Mouse (Mus musculus) Patski (cell line): ENCODE measurements around the gene Cmss1. TPM values are rescaled to one million over a fixed set of nuclear protein-coding genes. Genes with fewer than 3 reads are reported as not detected.

Source experiments
- ATAC-seq: fragments of 100-300 bp; one replicate; pipeline ENCODE4 v1.8.0; 2021
- CTCF ChIA-PET: fragments of 350-600 bp; sonication (Branson Sonifier 250); formaldehyde crosslinking; loops from one replicate; lab custom pipeline; 2022; ENCODE audit warnings: inconsistent platforms; lab: Charles Lee
- POLR2A ChIA-PET: fragments of 350-600 bp; sonication (Branson Sonifier 250); formaldehyde crosslinking; loops from one replicate; lab custom pipeline; 2022; ENCODE audit warnings: antibody characterized with exemption, inconsistent platforms; lab: Charles Lee
- DNase-seq: peaks from one replicate; pipeline ENCODE4 v3.0.0-alpha.2; 2011; ENCODE audit warnings: low read depth, low spot score
- H3K27me3 ChIP-seq: fragments of 371-371 bp; one replicate; pipeline ENCODE4 v1.5.1; 2021
- CTCF ChIP-seq: fragments of 100-300 bp; IDR thresholded peaks from one replicate; pipeline ENCODE4 v1.5.1; 2021
- in situ Hi-C: fragments of 300-500 bp; cut with MboI; formaldehyde crosslinking; loops from 3 replicates; pipeline ENCODE4 v1.11.1; 2018; ENCODE audit warnings: low pct_unique_long_range_greater_than_20kb, mixed read lengths
- polyA plus RNA-seq: library from polyadenylated mRNA; unstranded; gene quantifications from one replicate; pipeline ENCODE4 v1.2.3, GENCODE M21; 2021

Gene Cmss1
- polyA plus RNA-seq, 1 experiment from 2014 or later = 13.8 TPM

DNA sequence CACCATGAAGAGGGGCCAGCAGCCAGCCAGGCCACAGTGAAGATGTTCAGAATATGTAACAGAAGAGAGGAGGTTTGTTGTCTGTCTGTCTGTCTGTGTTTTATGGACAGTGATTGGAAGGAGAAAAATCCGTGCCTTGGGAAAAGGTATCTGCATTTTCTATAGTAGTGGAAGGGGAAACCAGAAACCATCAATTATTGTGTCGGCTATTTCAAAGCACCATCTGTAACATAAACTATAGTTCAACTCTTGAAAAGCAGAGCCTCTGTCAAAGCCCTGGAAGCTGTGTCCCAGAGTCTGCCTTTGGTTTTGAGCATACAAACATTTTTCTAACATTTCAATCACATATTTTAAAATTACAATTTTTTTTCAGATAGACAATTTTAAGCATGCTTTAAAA lies 55.8 kb downstream of the Cmss1 start:
- ATAC-seq (no peak), DNase-seq (no peak)
- POLR2A ChIA-PET = interaction anchor here (1.4 kb wide), 1 partner anchor 15 kb away, joined by 3 read pairs; no protein-coding TSS in a partner anchor
- no peak for TF ChIP-seq CTCF
- H3K27me3 ChIP-seq = no peaks in the 10 kb centered on the region
- in situ Hi-C loops = loop anchor here (25.0 kb wide), 1 partner anchor 139 kb away; no protein-coding TSS in a partner anchor
- CTCF ChIA-PET = no interaction called here

DNA sequence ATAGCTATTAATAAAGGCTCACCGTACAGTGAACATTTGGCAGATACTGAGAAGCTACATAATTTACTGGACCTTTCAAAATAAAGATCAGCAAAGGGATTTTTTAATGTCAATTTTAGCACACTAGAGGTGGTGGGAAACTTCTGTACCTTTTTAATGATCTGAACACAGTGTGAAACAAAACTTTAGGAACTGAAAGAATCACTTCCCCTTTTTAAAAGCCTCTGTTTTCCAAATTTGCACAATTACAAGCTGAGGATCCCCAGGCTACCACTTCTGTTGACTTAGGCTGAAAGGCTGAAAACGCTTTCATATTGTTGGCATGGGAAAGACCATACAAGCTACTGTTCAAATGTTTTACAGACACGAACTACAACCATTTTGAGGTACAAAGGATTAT lies 56.6 kb downstream of the Cmss1 start:
- no peak for DNase-seq
- in situ Hi-C loops = loop anchor here (25.0 kb wide), 1 partner anchor 138 kb away; no protein-coding TSS in a partner anchor
- ATAC-seq = no peak

DNA sequence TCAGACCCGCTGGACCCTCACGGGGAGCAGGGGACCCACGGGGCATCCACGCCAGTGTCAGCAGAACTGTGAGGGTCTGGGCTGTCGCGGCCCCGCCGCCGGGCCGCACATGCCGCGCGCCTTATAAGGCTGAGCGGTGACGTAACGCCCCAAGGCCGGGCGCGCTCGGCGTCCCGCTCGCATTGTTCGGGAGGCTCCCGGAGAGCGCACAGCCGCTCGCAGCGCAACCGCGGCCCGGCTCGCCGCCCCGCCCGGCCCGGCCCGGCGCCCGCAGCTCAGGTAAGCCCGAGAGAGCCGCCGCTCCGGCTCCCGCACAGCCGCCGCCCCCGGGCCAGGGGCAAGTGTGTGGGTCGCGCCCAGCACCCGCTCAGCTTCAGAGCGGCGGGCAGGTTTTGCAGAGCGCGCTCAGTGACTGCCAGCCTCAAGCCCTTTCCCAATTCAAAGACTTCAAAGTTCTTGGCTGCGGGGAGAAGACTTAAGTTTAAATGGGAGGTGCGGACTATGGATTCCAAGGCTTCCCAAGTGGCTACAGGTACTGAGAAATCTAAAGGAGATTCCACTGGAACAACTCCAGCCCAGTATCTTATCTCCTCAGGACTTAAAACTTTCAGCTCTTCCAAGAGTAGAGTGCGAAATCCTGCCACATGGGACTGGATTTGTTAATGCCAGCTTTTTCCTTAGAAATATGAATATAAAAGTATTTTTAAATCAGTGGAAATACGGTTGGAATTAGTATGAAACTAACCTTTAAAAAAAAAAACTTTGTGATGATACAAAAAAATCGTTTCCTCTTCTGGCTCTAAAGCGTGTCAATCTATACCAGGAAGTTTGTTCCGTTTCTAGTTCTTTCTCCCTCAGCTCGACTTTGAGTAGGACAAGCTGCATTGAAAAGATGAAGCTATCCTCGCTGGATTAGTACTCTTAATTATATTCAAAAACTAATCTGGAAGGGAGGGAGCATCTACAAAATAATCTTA lies 57.3 kb downstream of the Cmss1 start:
- TF ChIP-seq CTCF = no peak
- ChIA-PET CTCF (interaction anchor here (0.8 to 1.5 kb wide), 7 partner anchors 14 to 147 kb away, joined by 3 to 6 read pairs (median 3); no protein-coding TSS in a partner anchor), POLR2A (interaction anchor here (0.5 to 1.7 kb wide), 9 partner anchors 10 to 1252 kb away, joined by 3 to 8 read pairs (median 4); no protein-coding TSS in a partner anchor)
- ATAC-seq = peak; percentile 85
- DNase-seq = no peak
- H3K27me3 ChIP-seq = no peaks in the 10 kb centered on the region
- in situ Hi-C loops = loop anchor here (25.0 kb wide), 1 partner anchor 137 kb away; no protein-coding TSS in a partner anchor

More for the DNA sequence above, 56.6 kb downstream of the Cmss1 start:
- no peaks in the 10 kb centered on the region for H3K27me3 ChIP-seq
- CTCF ChIA-PET = interaction anchor here (0.8 to 1.5 kb wide), 7 partner anchors 15 to 148 kb away, joined by 3 to 6 read pairs (median 3); no protein-coding TSS in a partner anchor
- POLR2A ChIA-PET = interaction anchor here (0.5 to 1.7 kb wide), 5 partner anchors 16 to 1252 kb away, joined by 3 to 8 read pairs (median 4); no protein-coding TSS in a partner anchor
- no peak for TF ChIP-seq CTCF

DNA sequence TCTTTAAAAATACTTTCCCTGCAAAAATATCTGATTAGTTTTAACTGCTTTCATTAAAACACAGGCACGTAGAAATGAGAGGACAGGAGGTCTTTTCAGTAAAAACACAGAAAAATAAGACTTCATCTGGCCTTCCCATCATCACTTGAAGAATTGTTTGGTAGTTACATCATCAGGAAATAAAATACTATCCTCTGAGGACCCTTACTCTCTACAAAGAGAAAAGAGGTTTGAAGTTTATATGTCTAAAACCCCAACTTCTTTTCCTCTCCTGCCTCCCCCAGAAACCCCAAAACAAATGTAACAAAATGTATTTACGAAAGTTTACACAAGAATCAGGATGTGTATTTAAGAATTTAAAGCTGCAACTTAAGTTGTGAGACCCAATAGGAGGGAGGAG lies 58.1 kb downstream of the Cmss1 start:
- ChIA-PET CTCF (interaction anchor here (0.6 to 1.5 kb wide), 2 partner anchors 45 to 126 kb away, joined by 3 to 6 read pairs; no protein-coding TSS in a partner anchor), POLR2A (interaction anchor here (1.0 to 1.7 kb wide), 4 partner anchors 9 to 126 kb away, joined by 3 to 8 read pairs (median 4); no protein-coding TSS in a partner anchor)
- no peak for ATAC-seq
- TF ChIP-seq CTCF = no peak
- H3K27me3 ChIP-seq = no peaks in the 10 kb centered on the region
- DNase-seq = no peak
- in situ Hi-C loops = no loop called here

DNA sequence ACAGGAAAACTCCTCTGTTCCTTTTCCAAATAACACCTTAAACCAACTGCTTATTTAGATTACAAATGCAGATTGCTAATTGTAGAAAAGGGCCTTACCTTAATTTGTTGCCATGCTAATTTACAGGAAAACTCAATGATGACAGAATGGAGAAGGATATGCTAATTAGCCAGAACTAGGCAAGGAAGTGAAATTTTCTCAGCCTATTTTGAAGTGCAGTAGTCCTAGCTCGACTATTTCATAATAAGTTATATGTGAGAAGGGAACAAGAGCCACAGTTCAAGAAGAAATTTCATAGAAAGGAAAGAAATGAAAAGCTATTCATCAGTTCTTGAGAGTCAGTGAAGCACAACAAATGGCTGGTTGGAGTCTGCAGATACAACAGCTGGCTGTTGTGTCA lies 60.3 kb downstream of the Cmss1 start:
- in situ Hi-C loops = no loop called here
- H3K27me3 ChIP-seq = no peaks in the 10 kb centered on the region
- ATAC-seq (no peak), DNase-seq (no peak)
- no peak for TF ChIP-seq CTCF
- CTCF ChIA-PET = interaction anchor here (1.1 to 1.6 kb wide), 3 partner anchors 9 to 148 kb away, joined by 3 to 4 read pairs (median 3); no protein-coding TSS in a partner anchor
- POLR2A ChIA-PET = no interaction called here

DNA sequence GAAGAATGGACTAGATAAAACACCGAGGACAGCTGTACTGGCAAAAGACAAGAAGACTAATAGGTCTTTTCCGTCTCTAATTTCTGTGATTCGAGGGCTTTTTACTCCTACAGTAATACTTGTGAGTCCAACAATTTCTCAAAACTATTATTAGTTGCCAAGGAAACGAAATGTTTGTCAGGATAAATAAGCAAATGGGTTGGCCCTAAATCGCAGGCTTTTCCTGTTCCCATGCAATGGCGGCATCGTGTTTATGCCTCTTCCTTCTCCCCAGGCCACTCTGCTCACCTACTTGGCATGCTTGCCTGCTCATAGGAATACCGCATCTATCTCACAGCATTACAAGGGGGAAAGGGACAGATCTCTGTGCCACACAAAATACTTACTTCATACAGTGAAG lies 62.2 kb downstream of the Cmss1 start:
- CTCF ChIA-PET = no interaction called here
- DNase-seq (no peak), ATAC-seq (no peak)
- in situ Hi-C loops = no loop called here
- no peaks in the 10 kb centered on the region for H3K27me3 ChIP-seq
- no peak for TF ChIP-seq CTCF
- POLR2A ChIA-PET = no interaction called here

DNA sequence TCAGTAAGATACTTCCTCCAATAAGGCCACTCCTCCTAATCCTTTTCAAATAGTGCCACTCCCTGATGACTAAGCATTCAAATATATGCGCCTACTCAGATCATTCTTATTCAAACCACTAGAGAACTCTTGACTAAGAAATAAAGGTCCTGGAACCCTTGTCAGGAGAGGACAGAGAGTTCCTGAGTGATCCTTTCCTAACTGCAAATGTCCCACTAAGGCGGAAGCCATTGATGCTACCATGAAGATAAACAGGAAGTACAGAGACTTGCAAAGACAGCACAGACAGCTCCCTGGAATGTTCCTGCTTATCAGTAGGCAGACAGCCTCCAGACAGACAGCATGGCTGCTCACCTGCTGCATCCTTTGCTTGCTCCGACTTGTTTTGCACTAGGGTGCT lies 63.4 kb downstream of the Cmss1 start:
- in situ Hi-C loops = no loop called here
- DNase-seq (no peak), ATAC-seq (no peak)
- ChIA-PET POLR2A (no interaction called here), CTCF (no interaction called here)
- no peak for TF ChIP-seq CTCF
- no peaks in the 10 kb centered on the region for H3K27me3 ChIP-seq

DNA sequence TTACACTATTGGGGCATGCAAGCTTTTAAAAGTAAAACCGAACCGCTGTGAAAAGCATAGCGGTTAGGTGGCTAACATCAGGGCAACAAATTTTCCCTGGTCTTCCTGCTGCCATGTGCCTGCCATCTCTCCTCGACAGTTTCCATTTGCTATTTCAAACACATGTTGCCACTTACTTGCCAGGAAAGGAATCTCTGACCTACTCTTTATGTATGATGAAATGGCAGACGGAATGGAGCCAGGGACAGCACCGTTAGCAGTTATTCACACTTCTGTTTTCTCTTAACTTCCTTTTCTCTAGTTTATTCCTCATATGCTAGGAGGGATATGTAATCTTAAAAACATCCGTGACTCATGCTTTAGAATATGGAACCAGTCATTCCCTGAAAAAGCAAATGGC lies 70.2 kb downstream of the Cmss1 start:
- POLR2A ChIA-PET = no interaction called here
- CTCF ChIA-PET = interaction anchor here (0.9 to 1.4 kb wide), 2 partner anchors 10 to 114 kb away, joined by 3 read pairs; no protein-coding TSS in a partner anchor
- ATAC-seq = no peak
- in situ Hi-C loops = no loop called here
- no peaks in the 10 kb centered on the region for H3K27me3 ChIP-seq
- no peak for TF ChIP-seq CTCF
- no peak for DNase-seq

DNA sequence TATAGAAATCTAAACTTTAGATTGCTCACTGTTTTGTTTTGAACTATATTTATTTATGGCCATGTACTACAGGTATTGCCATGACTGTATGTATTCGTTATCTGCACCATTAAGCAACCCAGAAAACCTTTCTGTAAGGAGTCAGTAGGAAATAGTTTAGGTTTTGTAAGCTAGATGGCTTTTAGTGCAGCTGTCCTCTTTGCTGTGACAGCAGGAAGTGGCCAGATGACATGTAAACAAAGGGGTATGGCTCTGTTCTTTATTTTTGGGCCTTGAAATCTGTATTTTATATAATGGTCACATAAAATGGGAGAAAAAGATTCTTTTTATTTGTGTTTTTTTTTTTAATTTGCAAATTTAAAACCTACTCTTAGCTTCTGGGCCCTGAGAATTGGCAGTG lies 71.9 kb downstream of the Cmss1 start:
- POLR2A ChIA-PET = interaction anchor here (0.7 kb wide), 1 partner anchor 291 kb away, joined by 4 read pairs; no protein-coding TSS in a partner anchor
- no peak for ATAC-seq
- no peak for DNase-seq
- no peak for TF ChIP-seq CTCF
- CTCF ChIA-PET = interaction anchor here (1.1 to 1.6 kb wide), 2 partner anchors 9 to 15 kb away, joined by 3 to 4 read pairs; no protein-coding TSS in a partner anchor
- in situ Hi-C loops = no loop called here
- no peaks in the 10 kb centered on the region for H3K27me3 ChIP-seq

DNA sequence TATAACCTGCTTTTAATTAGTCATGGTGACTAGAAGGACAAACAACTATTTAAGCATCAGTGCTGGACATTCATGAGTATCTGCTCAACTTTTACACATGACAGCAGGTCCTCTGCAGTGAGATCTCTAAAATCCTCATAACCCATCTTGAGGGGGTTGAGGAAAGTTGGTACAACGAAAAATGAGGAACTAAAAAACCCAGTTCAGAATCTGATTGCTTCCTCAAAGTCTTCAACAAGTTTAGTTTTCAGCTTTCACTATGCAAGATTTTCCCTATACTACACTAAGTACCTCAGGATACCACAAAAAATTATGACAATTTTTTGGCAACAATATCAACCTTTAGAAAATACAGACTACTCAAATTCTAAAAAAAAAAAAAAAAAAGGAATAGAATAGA lies 72.3 kb downstream of the Cmss1 start:
- POLR2A ChIA-PET = interaction anchor here (0.7 kb wide), 1 partner anchor 291 kb away, joined by 4 read pairs; no protein-coding TSS in a partner anchor
- in situ Hi-C loops = no loop called here
- ATAC-seq (no peak), DNase-seq (no peak)
- H3K27me3 ChIP-seq = no peaks in the 10 kb centered on the region
- no peak for TF ChIP-seq CTCF
- CTCF ChIA-PET = interaction anchor here (1.6 kb wide), 1 partner anchor 9 kb away, joined by 3 read pairs; no protein-coding TSS in a partner anchor
